Mouse (Mus musculus): ENCODE data around the gene Mamstr. TPM values are rescaled to one million over a fixed set of nuclear protein-coding genes. Genes with fewer than 3 reads are reported as not detected.

Gene Mamstr
- polyA plus RNA-seq, 1 experiment from 2014 or later = 11.4 TPM

DNA sequence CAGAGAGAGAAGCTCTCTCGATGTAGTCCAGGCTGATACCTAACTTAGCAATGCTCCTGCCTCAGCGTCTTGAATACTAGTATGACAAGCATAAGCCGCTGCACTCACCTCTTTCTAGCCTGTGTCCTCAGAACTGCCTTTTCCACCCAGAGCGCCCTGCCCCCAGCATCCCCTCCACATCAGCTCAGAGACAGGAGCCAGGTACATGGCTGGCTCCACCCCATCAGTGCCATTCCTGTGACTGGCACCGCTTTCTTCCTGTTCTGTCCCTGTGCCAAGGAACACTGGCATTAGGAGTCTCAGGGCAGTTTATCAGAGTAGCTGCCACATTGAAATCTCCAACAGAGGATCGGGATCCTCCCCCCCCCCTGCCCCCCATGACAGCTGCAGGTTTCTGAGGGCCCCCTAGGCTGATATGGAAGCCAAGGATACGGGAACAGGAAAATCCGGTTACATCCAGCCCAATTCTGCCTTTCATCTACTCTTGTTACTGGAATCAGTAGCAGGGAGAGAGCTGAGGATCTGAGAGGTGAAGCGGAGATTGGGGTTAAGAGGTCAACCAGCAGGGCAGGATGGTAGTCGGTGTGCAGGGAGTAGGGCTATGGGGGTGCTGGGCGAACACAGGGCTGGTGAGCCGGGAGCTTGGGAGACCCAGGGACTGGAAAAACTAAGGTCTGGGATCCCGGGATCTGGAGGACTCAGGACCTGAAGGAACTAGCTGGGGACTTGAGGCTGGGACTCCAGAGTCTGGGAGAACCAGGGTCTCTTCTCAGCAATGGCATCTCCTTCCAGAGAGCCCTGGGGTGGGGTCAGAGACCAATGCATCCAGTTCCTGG, 25.7 kb downstream of the Mamstr start:
- no peak overlapping the region for H3K27ac ChIP-seq
- WGBS = 45% methylated on average over 13 of the region's 13 CpGs
- H3K27me3 ChIP-seq = 0 out of 2 replicates have a peak, but pooled peaks cover 2% of the 10 kb centered on the region
- no peak for ATAC-seq (ENCODE audit: low FRiP score, low read depth)
- no peaks in the 10 kb centered on the region for H3K36me3 ChIP-seq
- 0 out of 2 replicates have a peak, but pooled peaks cover 5% of the 10 kb centered on the region for H3K4me1 ChIP-seq
- no peak overlapping the region for H3K4me2 ChIP-seq (replicated peaks)
- H3K9ac ChIP-seq = no peak overlapping the region
- H3K9me3 ChIP-seq = peaks cover 5% of the 10 kb centered on the region; the same call in 1 of the 2 replicates
- no peak overlapping the region for H3K4me3 ChIP-seq

DNA sequence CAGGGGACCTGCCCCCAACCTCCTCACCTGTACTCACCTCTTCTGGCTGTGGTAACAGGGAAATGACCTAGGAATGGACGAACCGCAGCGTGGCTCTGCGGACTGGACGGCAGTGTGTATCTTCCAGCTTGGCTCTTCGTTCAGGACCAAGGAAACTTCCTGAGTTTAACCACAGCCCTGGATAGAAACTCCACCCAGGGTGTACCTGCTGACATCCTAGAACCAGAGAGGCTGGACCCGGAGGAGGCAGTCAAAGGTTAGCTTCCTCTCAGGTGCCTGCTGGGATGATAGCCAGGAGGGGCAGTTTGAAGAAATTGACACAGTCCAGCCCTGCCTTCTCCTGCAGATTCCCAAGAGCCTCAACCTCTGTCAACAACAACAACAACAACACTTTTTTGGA, 26.4 kb downstream of the Mamstr start, which contains the start of gene Fut2:
Gene Fut2, minus strand, starts transcription at position 234 of the 400 bp plus-strand sequence.
- Histone ChIP-seq H3K4me1 (0 out of 2 replicates have a peak, but pooled peaks cover 5% of the 10 kb centered on the region), H3K9ac (no peak within 1 kb of the TSS), H3K9me3 (peaks cover 5% of the 10 kb centered on the region; the same call in 1 of the 2 replicates), H3K36me3 (no peaks in the 10 kb centered on the region), H3K27ac (no peak within 1 kb of the TSS), H3K4me2 (replicated peaks) (no peak within 1 kb of the TSS), H3K4me3 (no peak within 1 kb of the TSS), H3K27me3 (0 out of 2 replicates have a peak, but pooled peaks cover 2% of the 10 kb centered on the region)
- 82% methylated on average over 7 of the region's 7 CpGs for WGBS
- ATAC-seq (ENCODE audit: low FRiP score, low read depth) = no peak

DNA sequence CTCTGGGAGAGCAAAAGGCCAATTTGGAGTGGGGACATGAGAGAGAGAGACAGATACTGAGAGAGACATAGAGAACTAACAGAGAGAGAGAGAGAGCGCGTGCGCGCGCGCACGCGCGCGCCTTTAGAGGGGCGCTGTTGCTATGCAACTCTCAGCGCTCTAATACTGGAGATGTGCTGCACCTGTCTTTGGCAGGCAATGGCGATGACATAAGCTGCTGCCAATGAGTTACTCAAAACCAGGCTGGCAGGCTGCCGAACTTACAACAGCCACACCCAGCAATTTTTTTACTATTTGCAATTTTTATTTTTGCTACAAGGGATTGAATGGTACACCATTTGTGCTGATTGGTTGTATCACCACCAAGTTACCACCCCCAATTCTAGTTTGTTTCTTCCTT, 28.0 kb downstream of the Mamstr start:
- Histone ChIP-seq H3K9me3 (peaks cover 5% of the 10 kb centered on the region; the same call in 1 of the 2 replicates), H3K9ac (no peak overlapping the region), H3K4me2 (replicated peaks) (no peak overlapping the region), H3K36me3 (no peaks in the 10 kb centered on the region), H3K4me3 (no peak overlapping the region), H3K4me1 (0 out of 2 replicates have a peak, but pooled peaks cover 5% of the 10 kb centered on the region), H3K27ac (no peak overlapping the region), H3K27me3 (0 out of 2 replicates have a peak, but pooled peaks cover 2% of the 10 kb centered on the region)
- no peak for ATAC-seq (ENCODE audit: low FRiP score, low read depth)
- WGBS = 74% methylated on average over 14 of the region's 14 CpGs

DNA sequence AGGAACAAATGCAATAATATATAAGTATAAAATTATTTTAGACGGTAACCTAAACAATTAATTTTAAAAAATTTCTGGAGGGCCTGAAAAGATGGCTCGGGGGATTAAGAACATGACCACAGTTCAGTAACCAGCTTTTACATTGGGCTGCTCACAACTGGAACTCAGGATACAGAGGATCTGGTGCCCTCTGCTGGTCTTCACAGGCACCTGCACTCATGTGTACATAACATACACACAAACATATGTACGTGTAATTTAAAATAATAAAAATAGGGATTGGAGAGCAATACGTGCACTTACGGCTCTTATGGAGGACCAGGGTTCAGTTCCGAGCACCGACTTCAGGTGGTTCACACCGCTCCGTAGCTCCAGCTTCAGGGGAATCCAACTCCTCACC, 29.1 kb downstream of the Mamstr start:
- Histone ChIP-seq H3K27ac (no peak overlapping the region), H3K27me3 (0 out of 2 replicates have a peak, but pooled peaks cover 2% of the 10 kb centered on the region), H3K4me3 (no peak overlapping the region), H3K36me3 (no peaks in the 10 kb centered on the region), H3K9ac (no peak overlapping the region), H3K9me3 (peaks cover 5% of the 10 kb centered on the region; the same call in 1 of the 2 replicates), H3K4me1 (0 out of 2 replicates have a peak, but pooled peaks cover 5% of the 10 kb centered on the region), H3K4me2 (replicated peaks) (no peak overlapping the region)
- no peak for ATAC-seq (ENCODE audit: low FRiP score, low read depth)
- WGBS = 94% methylated on average over 9 of the region's 9 CpGs

DNA sequence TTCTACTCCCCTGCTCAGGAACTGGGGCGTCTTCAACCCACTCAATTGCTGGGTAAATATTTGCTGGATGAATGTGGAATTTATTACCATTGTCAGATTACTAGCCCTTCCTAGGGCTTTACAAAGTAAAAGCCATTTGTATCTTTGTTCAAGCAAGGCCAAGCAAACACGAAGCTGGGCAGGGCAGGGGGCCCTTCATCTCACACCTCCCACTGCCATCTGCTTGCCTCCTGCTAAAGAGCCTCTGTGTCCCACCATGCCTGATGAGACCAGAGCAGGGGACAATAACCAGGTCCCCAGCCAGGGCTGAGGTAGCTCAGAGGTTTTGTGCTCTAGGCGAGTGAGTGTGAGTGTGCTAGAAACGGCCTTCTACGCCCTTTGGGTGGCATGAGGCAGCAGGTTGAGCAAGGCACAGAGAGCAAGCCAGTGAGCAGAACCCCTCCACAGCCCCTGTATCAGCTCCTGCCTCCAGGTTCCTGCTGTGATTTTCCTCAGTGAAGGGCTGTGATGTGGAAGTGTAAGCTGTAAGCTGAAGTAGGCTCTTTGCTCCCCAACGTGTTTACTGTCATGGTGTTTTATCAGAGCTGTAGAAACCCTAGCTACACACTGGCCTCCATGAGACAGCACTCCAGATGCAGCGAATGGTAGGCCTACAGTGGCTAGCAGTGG, 38.0 kb downstream of the Mamstr start:
- WGBS = 68% methylated on average over 7 of the region's 7 CpGs
- Histone ChIP-seq H3K4me3 (no peak overlapping the region), H3K27ac (no peak overlapping the region), H3K27me3 (no peaks in the 10 kb centered on the region), H3K36me3 (no peaks in the 10 kb centered on the region), H3K4me2 (replicated peaks) (no peak overlapping the region), H3K9ac (no peak overlapping the region), H3K9me3 (no peaks in the 10 kb centered on the region), H3K4me1 (peaks cover 6% of the 10 kb centered on the region; the same call in 1 of the 2 replicates)
- no peak for ATAC-seq (ENCODE audit: low FRiP score, low read depth)

DNA sequence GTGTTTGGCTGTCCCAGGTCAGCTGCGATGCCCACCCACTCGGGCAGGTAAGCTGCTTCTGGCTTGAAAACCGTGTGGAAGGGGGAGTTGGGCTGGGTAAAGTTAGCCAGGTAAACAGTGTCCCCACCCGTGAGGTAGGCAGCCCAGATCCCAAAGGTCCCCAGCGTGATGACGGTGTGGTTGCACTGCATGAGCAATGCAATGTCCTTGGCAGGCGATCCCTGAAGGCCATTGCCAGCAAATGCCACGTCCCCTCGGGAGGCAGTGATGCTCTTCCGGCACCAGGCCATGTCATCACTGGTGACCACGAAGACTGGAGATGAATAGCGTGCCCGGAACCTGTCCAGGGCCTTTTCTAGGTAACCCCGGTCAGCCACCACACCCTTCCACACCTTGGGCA, 38.7 kb downstream of the Mamstr start:
- no peaks in the 10 kb centered on the region for H3K27me3 ChIP-seq
- H3K36me3 ChIP-seq = no peaks in the 10 kb centered on the region
- no peaks in the 10 kb centered on the region for H3K9me3 ChIP-seq
- no peak overlapping the region for H3K4me3 ChIP-seq
- no peak for ATAC-seq (ENCODE audit: low FRiP score, low read depth)
- no peak overlapping the region for H3K4me2 ChIP-seq (replicated peaks)
- WGBS = 91% methylated on average over 14 of the region's 14 CpGs
- H3K9ac ChIP-seq = no peak overlapping the region
- no peak overlapping the region for H3K27ac ChIP-seq
- H3K4me1 ChIP-seq = peaks cover 10% of the 10 kb centered on the region; the same call in 1 of the 2 replicates

DNA sequence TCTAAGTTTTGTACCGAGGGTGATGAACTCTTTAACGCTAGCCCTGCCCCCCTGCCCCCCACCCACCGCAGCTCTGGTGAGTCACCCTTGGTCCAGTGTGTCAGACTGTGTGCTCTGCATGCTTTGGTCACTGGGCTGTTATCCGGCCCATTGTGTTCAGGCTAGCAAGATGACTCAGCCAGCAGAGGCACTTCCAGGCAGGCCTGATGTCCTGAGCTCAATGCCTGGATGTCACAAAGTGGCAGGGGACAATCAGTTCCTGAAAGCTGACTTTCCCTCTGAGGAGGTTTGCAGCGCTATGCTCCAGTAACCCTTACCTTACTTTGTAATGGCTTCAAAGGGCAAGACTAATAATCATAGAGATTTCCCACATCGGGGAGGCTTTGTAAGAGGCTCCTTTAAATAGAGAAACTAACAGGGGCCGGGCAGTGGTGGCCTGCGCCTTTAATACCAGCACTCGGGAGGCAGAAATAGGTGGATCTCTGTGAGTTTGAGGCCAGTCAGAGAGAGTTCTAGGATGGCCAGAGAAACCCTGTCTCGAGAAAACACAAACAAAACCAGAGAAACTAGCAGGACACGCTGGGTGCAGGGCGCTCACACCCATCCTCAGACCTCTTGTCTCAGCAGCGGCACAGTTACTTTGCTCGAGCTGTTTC, 40.3 kb downstream of the Mamstr start:
- Histone ChIP-seq H3K9me3 (no peaks in the 10 kb centered on the region), H3K36me3 (no peaks in the 10 kb centered on the region), H3K27me3 (no peaks in the 10 kb centered on the region), H3K4me1 (peaks cover 12% of the 10 kb centered on the region), H3K9ac (no peak overlapping the region), H3K27ac (no peak overlapping the region), H3K4me2 (replicated peaks) (no peak overlapping the region), H3K4me3 (no peak overlapping the region)
- no peak for ATAC-seq (ENCODE audit: low FRiP score, low read depth)
- WGBS = 80% methylated on average over 14 of the region's 14 CpGs

DNA sequence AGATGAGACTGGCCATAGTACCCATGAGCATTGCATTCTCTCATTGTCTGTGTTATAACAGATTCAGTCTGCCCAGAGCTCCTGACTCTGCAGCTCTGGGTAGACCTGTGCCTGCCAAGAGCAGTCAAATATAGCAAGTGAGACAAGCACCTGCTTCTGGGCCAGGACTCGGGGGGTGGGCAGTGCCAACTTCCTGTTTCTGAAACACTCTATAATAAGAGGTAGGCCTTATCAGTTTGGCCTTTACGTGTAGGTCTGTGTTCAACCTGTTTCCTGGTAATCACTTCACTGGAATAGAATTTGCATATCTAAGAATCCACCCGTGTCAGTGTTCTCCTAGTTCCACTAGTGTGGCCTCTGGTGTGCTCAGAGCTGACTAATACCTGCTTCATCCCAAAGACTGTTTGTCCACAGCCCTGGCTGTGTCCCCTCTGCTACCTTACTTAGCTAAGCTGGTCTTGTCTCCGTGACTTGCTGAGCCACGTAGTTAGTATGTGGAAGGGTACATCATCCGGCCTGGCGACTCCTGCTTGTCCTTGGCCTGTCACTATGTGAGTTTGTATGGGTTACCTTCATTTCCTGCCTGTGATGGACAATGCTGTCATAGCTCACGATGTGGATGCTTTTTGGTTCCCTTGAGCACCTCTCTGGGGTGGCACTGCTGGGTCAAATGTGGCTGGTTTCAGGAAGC, 41.4 kb downstream of the Mamstr start:
- WGBS = 85% methylated on average over 8 of the region's 8 CpGs
- Histone ChIP-seq H3K9me3 (no peaks in the 10 kb centered on the region), H3K4me2 (replicated peaks) (no peak overlapping the region), H3K4me3 (no peak overlapping the region), H3K4me1 (peaks cover 23% of the 10 kb centered on the region), H3K27me3 (no peaks in the 10 kb centered on the region), H3K36me3 (no peaks in the 10 kb centered on the region), H3K9ac (no peak overlapping the region), H3K27ac (no peak overlapping the region)
- ATAC-seq (ENCODE audit: low FRiP score, low read depth) = no peak

DNA sequence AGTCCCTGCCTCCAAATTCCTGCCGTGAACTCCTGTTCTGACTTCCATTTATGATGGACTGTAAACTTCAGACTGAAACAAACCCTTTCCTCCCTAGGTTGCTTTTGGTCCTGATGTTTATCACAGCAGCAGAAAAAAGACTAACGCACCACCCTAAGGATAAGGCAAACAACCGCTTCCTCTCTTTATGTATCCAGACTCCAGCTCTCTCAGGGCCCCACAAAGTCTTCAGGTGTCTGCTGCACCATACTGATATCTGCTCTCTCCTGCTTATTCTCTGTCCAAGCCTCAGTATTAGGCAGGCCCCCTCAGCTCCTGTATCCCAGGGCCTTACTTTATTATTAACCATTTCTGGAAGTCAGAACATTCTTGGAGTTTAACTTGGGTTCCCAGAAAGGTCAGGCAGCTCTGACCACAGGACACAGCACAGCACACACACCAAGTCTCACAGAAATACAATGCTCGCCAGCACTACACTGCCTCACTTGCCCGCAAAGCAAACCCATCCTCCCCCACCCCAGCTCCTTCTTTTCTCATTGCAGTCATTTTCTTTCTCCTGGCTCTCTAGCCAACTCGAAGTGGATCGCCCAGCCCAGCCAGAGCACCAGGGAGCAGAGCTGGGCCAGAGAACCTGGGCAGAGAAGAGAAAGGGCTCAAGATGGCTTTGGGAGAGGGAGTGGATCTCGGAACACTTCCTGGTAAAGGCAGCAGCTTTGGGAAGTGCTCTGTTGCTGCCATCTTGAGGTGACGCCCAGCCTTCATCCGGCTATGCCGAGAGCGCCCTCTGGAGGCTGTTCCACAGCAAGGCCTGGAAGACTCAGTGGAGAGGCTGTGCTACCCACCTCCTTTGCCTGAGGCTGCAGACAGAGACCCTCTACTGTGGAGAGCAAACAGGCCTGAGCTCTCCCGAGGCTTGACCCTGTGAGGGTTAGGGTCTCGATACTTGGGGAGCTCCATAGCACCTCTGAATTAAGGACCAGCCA, 42.7 kb downstream of the Mamstr start:
- H3K9me3 ChIP-seq = no peaks in the 10 kb centered on the region
- H3K4me3 ChIP-seq = 0 out of 2 replicates have a peak overlapping the region, but pooled peaks have one; percentile 20
- peak overlapping the region; percentile 48; the same call in 1 of the 2 replicates for H3K9ac ChIP-seq
- no peaks in the 10 kb centered on the region for H3K36me3 ChIP-seq
- peaks cover 25% of the 10 kb centered on the region for H3K4me1 ChIP-seq
- H3K4me2 ChIP-seq (replicated peaks) = peak overlapping the region; percentile 55
- WGBS = 29% methylated on average over 14 of the region's 14 CpGs
- ATAC-seq (ENCODE audit: low FRiP score, low read depth) = peak; percentile 54
- no peak overlapping the region; the same call in 1 of the 2 replicates for H3K27ac ChIP-seq
- H3K27me3 ChIP-seq = no peaks in the 10 kb centered on the region

DNA sequence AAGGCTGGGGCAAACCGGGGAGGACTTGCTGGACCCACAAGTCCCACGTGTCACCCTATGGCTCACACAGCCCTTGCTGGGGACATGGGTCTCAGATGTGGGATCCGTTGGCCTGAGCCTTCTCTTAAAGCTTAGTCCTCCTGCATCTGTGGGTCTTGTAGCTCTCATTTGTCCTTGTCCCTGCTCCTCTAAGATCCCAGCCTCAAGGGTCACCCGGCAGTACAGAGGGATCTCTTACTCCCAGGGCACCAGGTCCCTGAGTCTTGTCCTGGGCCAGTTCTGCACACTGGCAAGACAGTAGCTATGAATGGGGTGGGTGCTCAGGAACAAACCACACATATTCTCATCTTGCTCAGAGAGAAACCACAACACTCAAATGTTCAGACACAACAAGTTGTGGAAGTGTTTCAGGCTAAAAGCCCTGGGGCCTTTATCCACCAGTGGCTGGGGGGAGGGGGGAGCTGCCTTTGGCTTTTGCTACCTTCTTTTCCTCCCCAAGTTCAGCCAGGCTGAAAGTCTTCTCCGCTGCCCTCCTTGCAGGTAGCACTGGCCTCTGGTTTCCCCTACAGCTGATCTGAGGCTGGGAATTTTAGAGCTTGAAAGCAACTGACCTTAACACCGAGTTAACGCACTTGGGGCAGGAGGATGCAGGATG, 43.7 kb downstream of the Mamstr start, which contains the start of gene Ntn5:
Gene Ntn5, plus strand, starts transcription at position 627 of the 655 bp plus-strand sequence.
- Histone ChIP-seq H3K4me2 (replicated peaks) (peak within 1 kb of the TSS; percentile 55; the same call in 1 of the 2 replicates), H3K27ac (no peak within 1 kb of the TSS), H3K27me3 (no peaks in the 10 kb centered on the region), H3K4me1 (peaks cover 25% of the 10 kb centered on the region), H3K9me3 (no peaks in the 10 kb centered on the region), H3K9ac (peak within 1 kb of the TSS; percentile 43), H3K4me3 (no peak within 1 kb of the TSS), H3K36me3 (no peaks in the 10 kb centered on the region)
- no peak for ATAC-seq (ENCODE audit: low FRiP score, low read depth)
- WGBS = 73% methylated on average over 7 of the region's 7 CpGs
